Mouse (Mus musculus) megakaryocyte, embryonic 14.5 days (primary cell): Measurements from ENCODE around the gene Ccdc124. TPM values are rescaled to one million over a fixed set of nuclear protein-coding genes. Genes with fewer than 3 reads are reported as not detected.
"Not testable (repeated sequence)": the region's sequence is repeated elsewhere in the genome, so short reads cannot be mapped to it uniquely, and the experiment has no call there.

Source experiments
- H3K27me3 ChIP-seq: replicated peaks from 2 replicates; pipeline ENCODE3; 2012; ENCODE audit warnings: inconsistent platforms
- H3K36me3 ChIP-seq: replicated peaks from 2 replicates; pipeline ENCODE3; 2012; ENCODE audit warnings: low read length, inconsistent platforms, mixed read lengths
- H3K4me1 ChIP-seq: 2 replicates; pipeline ENCODE4 v1.6.1; 2012; ENCODE audit warnings: inconsistent platforms
- H3K4me3 ChIP-seq: replicated peaks from 2 replicates; pipeline ENCODE3; 2012; ENCODE audit warnings: moderate library complexity, mild to moderate bottlenecking, inconsistent platforms
- H3K9me3 ChIP-seq: 2 replicates; pipeline ENCODE4 v1.6.1; 2012; ENCODE audit warnings: inconsistent platforms
- FLI1 ChIP-seq: IDR thresholded peaks from 2 replicates; pipeline ENCODE4 v1.6.1; 2012; ENCODE audit warnings: low read length, inconsistent platforms, mixed read lengths
- GATA1 ChIP-seq: IDR thresholded peaks from 3 replicates; pipeline ENCODE4 v1.6.1; 2012; ENCODE audit warnings: mixed read lengths, low read length, inconsistent platforms, borderline replicate concordance
- polyA plus RNA-seq: library from polyadenylated mRNA; stranded (reverse); fragments of >175 nt; gene quantifications from 2 replicates; pipeline ENCODE4 v1.2.3, GENCODE M21; 2012; ENCODE audit warnings: low replicate concordance; ENCODE audit not compliant: insufficient read depth

Ccdc124 gene
- polyA plus RNA-seq, 1 experiment, result 282 TPM

- Histone ChIP-seq H3K27me3 (peaks cover 38% of the 10 kb centered on the region), H3K9me3 (peaks cover 20% of the 10 kb centered on the region), H3K4me3 (no peak overlapping the region), H3K4me1 (peaks cover 56% of the 10 kb centered on the region), H3K36me3 (peaks cover 34% of the 10 kb centered on the region)
- no peak for TF ChIP-seq FLI1
- TF ChIP-seq GATA1, result no peak
Measured at GRCm38 (mm10) chr8:70823802-70824201, 49.9 kb downstream of the Ccdc124 start.

GRCm38 (mm10) chr8:70822594-70822993 lies 51.1 kb downstream of the Ccdc124 start:
- peaks cover 21% of the 10 kb centered on the region for H3K9me3 ChIP-seq
- H3K4me3 ChIP-seq, result not testable (repeated sequence)
- peaks cover 40% of the 10 kb centered on the region for H3K36me3 ChIP-seq
- peaks cover 34% of the 10 kb centered on the region for H3K27me3 ChIP-seq
- peaks cover 56% of the 10 kb centered on the region for H3K4me1 ChIP-seq

GRCm38 (mm10) chr8:70821992-70822391 lies 51.7 kb downstream of the Ccdc124 start:
- Histone ChIP-seq H3K9me3 (peaks cover 20% of the 10 kb centered on the region), H3K4me3 (no peak overlapping the region), H3K36me3 (peaks cover 44% of the 10 kb centered on the region), H3K27me3 (peaks cover 33% of the 10 kb centered on the region), H3K4me1 (peaks cover 60% of the 10 kb centered on the region)
- TF ChIP-seq GATA1 (no peak), FLI1 (no peak)

- H3K27me3 ChIP-seq, result peaks cover 29% of the 10 kb centered on the region
- peaks cover 15% of the 10 kb centered on the region for H3K9me3 ChIP-seq
- peaks cover 48% of the 10 kb centered on the region for H3K36me3 ChIP-seq
- peak overlapping the region; percentile 53 for H3K4me3 ChIP-seq
- H3K4me1 ChIP-seq, result peaks cover 65% of the 10 kb centered on the region
- TF ChIP-seq GATA1 (no peak), FLI1 (no peak)
Measured at GRCm38 (mm10) chr8:70821399-70821962, 52.3 kb downstream of the Ccdc124 start.

GRCm38 (mm10) chr8:70820101-70820935 lies 53.4 kb downstream of the Ccdc124 start:
- no peak overlapping the region for H3K4me3 ChIP-seq
- H3K27me3 ChIP-seq, result peaks cover 17% of the 10 kb centered on the region
- TF ChIP-seq GATA1 (no peak), FLI1 (no peak)
- H3K4me1 ChIP-seq, result peaks cover 72% of the 10 kb centered on the region
- peaks cover 59% of the 10 kb centered on the region for H3K36me3 ChIP-seq
- peaks cover 10% of the 10 kb centered on the region for H3K9me3 ChIP-seq

Other genes with a start within 250 kb of the Ccdc124 start
- gene Gdf15, start 241.5 kb downstream of the Ccdc124 start, polyA plus RNA-seq, result 2.5 and 4.5 TPM in 2 replicates
- 10.2 and 10.5 TPM in 2 replicates for gene Pgpep1, start 213.5 kb downstream of the Ccdc124 start, polyA plus RNA-seq
- 103 and 569 TPM in 2 replicates for gene Lsm4, start 200.7 kb downstream of the Ccdc124 start, polyA plus RNA-seq
- gene Jund, start 175.0 kb downstream of the Ccdc124 start, polyA plus RNA-seq, result 972 and 2,520 TPM in 2 replicates
- not detected in 2 replicates for gene Iqcn, start 170.5 kb downstream of the Ccdc124 start, polyA plus RNA-seq
- 0.26 TPM in 1 of 2 replicates, not detected in the other for gene Gm3336, start 155.4 kb downstream of the Ccdc124 start, polyA plus RNA-seq
- 0.03 TPM in 1 of 2 replicates, not detected in the other for gene Pde4c, start 150.2 kb downstream of the Ccdc124 start, polyA plus RNA-seq
- 7.8 and 38.4 TPM in 2 replicates for gene Rab3a, start 119.3 kb downstream of the Ccdc124 start, polyA plus RNA-seq
- gene Mpv17l2, start 113.0 kb downstream of the Ccdc124 start, polyA plus RNA-seq, result 99.7 and 186 TPM in 2 replicates
- gene Pik3r2, start 97.2 kb downstream of the Ccdc124 start, polyA plus RNA-seq, result 51.5 and 59.4 TPM in 2 replicates
- 370 and 778 TPM in 2 replicates for gene Mast3, start 68.9 kb downstream of the Ccdc124 start, polyA plus RNA-seq
- 10.8 and 11.1 TPM in 2 replicates for gene Il12rb1, start 65.5 kb downstream of the Ccdc124 start, polyA plus RNA-seq
- 30.6 and 35.6 TPM in 2 replicates for gene Arrdc2, start 34.2 kb downstream of the Ccdc124 start, polyA plus RNA-seq
- gene Kcnn1, start 10.7 kb downstream of the Ccdc124 start, polyA plus RNA-seq, result 3.4 and 11.8 TPM in 2 replicates
- gene Slc5a5, start 18.8 kb upstream of the Ccdc124 start, polyA plus RNA-seq, result 0.13 and 1.5 TPM in 2 replicates
- 4,812 and 7,707 TPM in 2 replicates for gene Rpl18a, start 23.5 kb upstream of the Ccdc124 start, polyA plus RNA-seq
- gene Map1s, start 32.0 kb upstream of the Ccdc124 start, polyA plus RNA-seq, result 69.6 and 104 TPM in 2 replicates